Mouse (Mus musculus) urinary bladder, postnatal 10 days (tissue): ENCODE measurements around the gene Aifm2.
A peak's percentile ranks its signal among the peaks of the same experiment; 100 is the strongest.

Experiments
- DNase-seq: peaks from one replicate; pipeline ENCODE4 v3.0.0; 2022; ENCODE audit warnings: low spot score

Aifm2 gene

GRCm38 (mm10) chr10:61781461-61782128 is 66.5 kb downstream of the Aifm2 start:
- DNase-seq, result no peak

DNA sequence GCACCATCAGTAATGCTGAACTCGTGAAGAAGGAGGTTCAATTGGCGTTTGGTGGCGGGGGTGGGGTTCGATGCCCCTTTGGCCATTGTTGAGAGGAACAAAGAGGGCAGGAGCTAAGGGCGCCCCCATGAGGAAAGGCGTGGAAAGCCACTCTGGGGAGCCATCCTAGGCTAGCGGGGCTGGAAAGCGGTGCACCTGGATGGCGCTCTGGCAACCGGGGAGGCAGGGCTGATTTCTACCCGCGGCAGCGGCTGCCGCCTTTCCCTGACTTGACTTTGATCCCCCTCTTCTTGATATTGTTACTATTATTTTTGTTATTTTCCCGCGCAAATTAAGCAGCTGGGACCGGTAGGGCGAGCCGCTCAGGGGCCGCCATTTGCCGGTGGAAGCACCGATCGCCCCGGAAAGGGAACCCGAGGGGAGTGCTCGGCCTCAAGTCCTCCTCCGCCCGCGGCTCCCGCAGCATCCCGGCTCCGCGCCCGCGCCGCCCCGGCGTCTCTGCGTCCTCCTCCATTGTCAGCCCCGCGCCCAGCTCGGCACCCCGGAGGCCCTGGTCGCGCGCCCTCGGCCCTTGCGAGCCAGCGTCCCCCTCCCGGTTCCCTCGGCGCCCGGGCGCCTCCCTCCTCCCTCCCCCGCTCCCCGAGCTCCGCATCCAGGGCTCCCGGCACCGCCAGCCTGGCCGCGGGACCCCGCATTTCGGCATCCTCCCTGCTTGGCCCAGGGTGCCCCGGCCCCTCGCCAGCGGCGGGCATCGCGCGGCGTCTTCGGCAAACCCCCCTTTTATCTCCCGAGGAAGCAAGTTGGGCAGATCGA is 67.9 kb downstream of the Aifm2 start:
- no peak for DNase-seq

DNA sequence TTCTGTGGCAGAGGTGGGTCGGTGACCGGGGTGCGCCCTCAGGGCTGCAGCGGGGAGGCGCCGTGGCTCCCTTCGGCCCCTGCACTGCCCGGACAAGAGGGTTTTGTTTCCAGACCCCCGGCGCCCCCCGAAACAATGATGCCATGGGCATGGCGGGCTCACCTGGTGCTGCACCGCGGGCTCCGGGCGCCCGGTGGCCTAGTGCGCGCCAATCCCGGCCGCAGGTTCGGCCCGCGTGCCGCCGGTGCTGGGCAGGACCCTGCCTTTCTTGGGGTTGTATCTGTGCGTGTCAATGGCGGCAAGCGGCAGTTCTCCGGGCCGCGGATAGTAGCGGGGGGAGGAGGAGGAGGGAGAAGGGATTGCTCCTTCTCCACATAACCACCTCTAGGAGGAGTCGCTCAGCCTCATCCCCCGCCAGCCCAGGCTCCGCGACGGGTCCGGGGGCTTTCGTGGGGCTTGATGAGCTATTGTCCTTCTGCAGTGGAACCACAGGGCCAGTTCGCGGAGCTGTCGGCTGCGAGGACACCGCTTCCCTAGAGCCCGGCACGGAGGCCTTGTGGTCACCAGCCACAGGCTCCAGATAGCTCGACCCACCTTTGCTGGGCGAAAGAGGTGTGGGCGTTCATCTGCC is 68.7 kb downstream of the Aifm2 start, which contains the start of gene H2afy2:
Gene H2afy2, minus strand, starts transcription at position 527 of the 631 bp plus-strand sequence.
- DNase-seq, result peak; percentile 24

DNA sequence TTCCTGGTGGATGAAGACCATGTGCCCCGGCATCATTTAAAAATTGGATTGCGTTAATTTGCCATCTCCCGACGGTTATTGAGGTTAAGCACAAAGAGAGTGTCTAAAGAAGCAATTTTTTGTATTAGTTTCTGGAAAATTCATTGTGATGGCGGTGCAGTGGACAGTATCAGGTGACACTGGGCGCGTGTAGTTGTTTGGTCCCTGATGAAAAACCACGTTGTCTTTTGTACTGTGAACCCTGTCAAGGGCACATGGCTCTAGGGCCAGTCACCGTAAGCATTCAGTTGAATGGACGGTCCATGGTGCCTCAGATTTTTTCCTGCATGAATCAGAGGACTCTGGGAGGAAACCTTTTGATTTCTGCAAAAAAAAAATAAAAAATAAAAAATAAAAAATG is 69.4 kb downstream of the Aifm2 start:
- DNase-seq, result no peak

DNA sequence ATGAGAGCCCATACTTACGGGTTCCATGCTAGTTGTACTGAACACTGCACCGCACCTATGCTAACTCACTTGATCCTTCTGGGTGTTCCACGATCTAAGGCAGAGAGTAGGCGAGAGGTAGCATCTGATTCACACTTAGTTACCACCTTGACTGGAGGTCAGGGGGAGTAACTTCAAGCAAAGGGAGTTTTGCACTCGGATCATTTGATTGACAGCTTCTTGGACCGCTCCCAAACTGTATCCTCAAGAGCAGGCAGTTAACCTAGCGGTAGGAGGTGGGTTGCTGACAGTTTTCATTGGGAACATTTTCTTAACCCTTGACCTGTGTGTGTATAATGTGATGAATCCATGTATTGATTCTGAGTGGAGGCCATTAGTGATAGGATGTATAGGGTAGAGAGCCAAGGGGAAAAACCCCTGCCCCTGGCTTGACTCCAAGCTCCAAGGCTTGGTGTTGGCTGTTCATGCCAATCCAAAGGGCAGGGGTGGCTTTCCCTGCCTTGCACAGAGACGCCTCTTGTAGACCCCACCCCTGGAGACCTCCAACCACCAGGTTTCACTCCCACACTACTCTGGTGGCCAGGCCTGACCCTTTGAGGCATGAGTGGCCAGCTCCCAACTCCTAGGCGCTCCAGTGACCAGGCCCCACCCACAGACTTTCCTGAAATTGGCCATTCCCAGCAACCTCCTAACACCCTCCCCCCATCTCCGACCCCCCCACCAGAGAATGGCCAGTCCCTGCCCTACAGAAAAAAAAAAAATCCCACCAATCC is 72.7 kb downstream of the Aifm2 start:
- no peak for DNase-seq

GRCm38 (mm10) chr10:61788499-61788898 is 73.4 kb downstream of the Aifm2 start:
- DNase-seq, result no peak
